Mouse (Mus musculus) heart, adult 2 months (tissue): ENCODE results near the gene Cchcr1.

Experiments used
- CTCF ChIP-seq: fragments of 200-600 bp; IDR thresholded peaks from 2 replicates; pipeline ENCODE4 v1.8.1; 2022; ENCODE audit warnings: antibody characterized with exemption, mild to moderate bottlenecking, moderate library complexity
- EP300 ChIP-seq: fragments of 200-500 bp; IDR thresholded peaks from 2 replicates; pipeline ENCODE4 v1.6.1; 2011; ENCODE audit warnings: low read depth, low read length, control low read depth; ENCODE audit not compliant: insufficient read depth

DNA sequence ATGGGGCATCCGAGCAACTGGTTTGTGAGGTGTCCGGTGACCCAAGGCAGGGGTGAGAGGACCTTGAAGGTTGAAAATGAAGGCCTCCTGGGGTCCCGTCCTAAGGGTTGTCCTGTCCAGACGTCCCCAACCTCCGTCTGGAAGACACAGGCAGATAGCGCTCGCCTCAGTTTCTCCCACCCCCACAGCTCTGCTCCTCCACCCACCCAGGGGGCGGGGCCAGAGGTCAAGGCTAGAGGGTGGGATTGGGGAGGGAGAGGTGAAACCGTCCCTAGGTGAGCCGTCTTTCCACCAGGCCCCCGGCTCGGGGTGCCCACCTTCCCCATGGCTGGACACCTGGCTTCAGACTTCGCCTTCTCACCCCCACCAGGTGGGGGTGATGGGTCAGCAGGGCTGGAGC is 11.1 kb upstream of the Cchcr1 start, which contains the start of gene Pou5f1:
- TF ChIP-seq CTCF (no peak), EP300 (no peak)
